Mouse (Mus musculus) Muller cell, postnatal 12 days (primary cell): ENCODE data around the gene Slc6a2.

ENCODE experiments used
- DNase-seq: peaks from one replicate; pipeline ENCODE4 v3.0.0-alpha.2; 2015; ENCODE audit errors: inconsistent ontology term

Slc6a2 gene

GRCm38 (mm10) chr8:92959779-92960178 is at the start of gene Slc6a2:
Gene Slc6a2, plus strand, starts transcription at chr8:92960079.
- DNase-seq: no peak

GRCm38 (mm10) chr8:92911477-92911876 is 48.4 kb upstream of the Slc6a2 start:
- no peak for DNase-seq

GRCm38 (mm10) chr8:92913396-92913795 is 46.5 kb upstream of the Slc6a2 start:
- no peak for DNase-seq

- no peak for DNase-seq
These were observed 43.8 kb upstream of the Slc6a2 start for GRCm38 (mm10) chr8:92916082-92916481.

GRCm38 (mm10) chr8:92921768-92922167 is 38.1 kb upstream of the Slc6a2 start:
- DNase-seq: no peak

GRCm38 (mm10) chr8:92928986-92929385 is 30.9 kb upstream of the Slc6a2 start:
- no peak for DNase-seq

- DNase-seq: no peak
These were observed 21.8 kb upstream of the Slc6a2 start for GRCm38 (mm10) chr8:92938056-92938455.

- DNase-seq: no peak
These were observed 10.8 kb upstream of the Slc6a2 start for GRCm38 (mm10) chr8:92949071-92949470.

GRCm38 (mm10) chr8:92950639-92951371 is 9.1 kb upstream of the Slc6a2 start:
- DNase-seq: no peak

- DNase-seq: no peak
These were observed 5.8 kb upstream of the Slc6a2 start for GRCm38 (mm10) chr8:92954044-92954443.

- DNase-seq: peak; percentile 19
These were observed 602 bp downstream of the Slc6a2 start for GRCm38 (mm10) chr8:92960451-92960911.

GRCm38 (mm10) chr8:92961088-92961487 is 1.2 kb downstream of the Slc6a2 start:
- no peak for DNase-seq

- DNase-seq: no peak
These were observed 4.7 kb downstream of the Slc6a2 start for GRCm38 (mm10) chr8:92964556-92964955.

- peak; percentile 52 for DNase-seq
These were observed 13.1 kb downstream of the Slc6a2 start for GRCm38 (mm10) chr8:92972949-92973348.

- no peak for DNase-seq
These were observed 16.8 kb downstream of the Slc6a2 start for GRCm38 (mm10) chr8:92976656-92977055.

GRCm38 (mm10) chr8:92982491-92982890 is 22.6 kb downstream of the Slc6a2 start:
- no peak for DNase-seq

GRCm38 (mm10) chr8:92984376-92984775 is 24.5 kb downstream of the Slc6a2 start:
- peak; percentile 49 for DNase-seq

GRCm38 (mm10) chr8:92996840-92997239 is 37.0 kb downstream of the Slc6a2 start:
- DNase-seq: peak; percentile 48

GRCm38 (mm10) chr8:92998600-92998999 is 38.7 kb downstream of the Slc6a2 start:
- DNase-seq: peak; percentile 47

GRCm38 (mm10) chr8:93010286-93010685 is 50.4 kb downstream of the Slc6a2 start:
- peak; percentile 38 for DNase-seq

- peak; percentile 59 for DNase-seq
These were observed 51.6 kb downstream of the Slc6a2 start for GRCm38 (mm10) chr8:93011439-93011838.

GRCm38 (mm10) chr8:93012226-93012625 is 52.3 kb downstream of the Slc6a2 start:
- DNase-seq: no peak

GRCm38 (mm10) chr8:93014300-93014699 is 54.4 kb downstream of the Slc6a2 start:
- no peak for DNase-seq

- DNase-seq: no peak
These were observed 61.9 kb downstream of the Slc6a2 start for GRCm38 (mm10) chr8:93021738-93022137.
